Mouse (Mus musculus) mature B cell (primary cell): ENCODE results near the gene Tbx21.

Experiments used
- in situ Hi-C: fragments of 300-500 bp; cut with MboI; formaldehyde crosslinking; loops from 2 replicates; pipeline ENCODE4 v1.14.3; 2019

Tbx21 gene

DNA sequence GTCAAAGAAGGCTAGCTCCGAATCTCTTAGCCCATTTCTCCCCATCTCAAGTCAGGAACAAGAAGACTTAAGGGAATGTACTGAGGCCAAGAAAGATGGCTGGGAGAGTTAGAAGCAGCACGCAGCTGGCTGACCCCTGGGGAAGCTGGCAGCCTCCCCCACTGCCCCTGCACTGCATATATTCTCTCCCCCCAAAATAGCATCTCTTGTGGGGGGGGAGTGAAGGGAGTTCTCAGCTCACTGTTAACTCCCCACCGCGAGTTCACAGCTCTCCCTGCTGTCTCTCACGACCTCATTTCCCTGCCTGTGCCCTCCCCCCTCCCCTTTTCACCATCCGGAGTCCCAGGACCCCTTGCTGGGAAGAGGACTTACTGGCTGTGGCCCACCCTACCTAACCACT is 17.1 kb upstream of the Tbx21 start:
- in situ Hi-C loops = no loop called here

GRCm38 (mm10) chr11:97131683-97132082 is 16.6 kb upstream of the Tbx21 start:
- in situ Hi-C loops = no loop called here

DNA sequence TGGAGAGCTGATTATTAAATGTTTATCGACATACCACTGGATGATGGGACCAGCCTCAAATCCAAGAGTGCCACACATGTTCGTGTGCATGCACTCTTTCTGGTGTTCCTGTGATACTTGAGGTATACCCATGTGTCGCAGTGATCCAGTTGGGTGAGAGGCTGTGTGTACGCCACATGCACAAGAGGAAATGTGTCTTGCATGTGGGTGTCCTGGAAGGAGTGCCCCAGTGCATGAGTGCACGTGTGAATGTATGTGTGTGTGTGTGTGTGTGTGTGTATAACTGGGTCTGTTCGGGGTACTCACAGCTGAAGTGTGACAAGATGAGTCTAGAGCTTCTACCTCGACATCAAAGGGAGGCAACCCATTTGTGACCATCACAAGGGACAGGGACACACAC is 15.2 kb upstream of the Tbx21 start:
- in situ Hi-C loops = no loop called here

DNA sequence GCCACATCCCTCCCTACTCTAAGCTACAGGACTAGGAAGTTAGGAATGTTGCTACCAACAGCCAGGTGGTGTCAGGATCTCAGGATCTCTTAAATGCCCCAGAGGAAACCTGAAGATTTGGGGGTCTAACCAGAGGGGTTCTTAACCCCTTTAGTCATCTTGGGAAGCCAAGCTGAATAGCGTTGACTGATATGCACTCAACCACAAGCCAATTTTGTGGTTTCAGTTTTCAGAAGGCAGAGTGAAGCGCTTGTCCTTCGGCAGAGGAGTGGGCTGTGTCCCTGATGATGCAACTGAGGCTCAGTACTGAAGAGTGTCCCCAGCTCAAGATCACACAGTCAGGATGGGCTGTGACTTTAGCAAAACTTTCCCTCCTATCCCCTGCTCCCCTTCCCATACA is 13.8 kb upstream of the Tbx21 start:
- in situ Hi-C loops = no loop called here

DNA sequence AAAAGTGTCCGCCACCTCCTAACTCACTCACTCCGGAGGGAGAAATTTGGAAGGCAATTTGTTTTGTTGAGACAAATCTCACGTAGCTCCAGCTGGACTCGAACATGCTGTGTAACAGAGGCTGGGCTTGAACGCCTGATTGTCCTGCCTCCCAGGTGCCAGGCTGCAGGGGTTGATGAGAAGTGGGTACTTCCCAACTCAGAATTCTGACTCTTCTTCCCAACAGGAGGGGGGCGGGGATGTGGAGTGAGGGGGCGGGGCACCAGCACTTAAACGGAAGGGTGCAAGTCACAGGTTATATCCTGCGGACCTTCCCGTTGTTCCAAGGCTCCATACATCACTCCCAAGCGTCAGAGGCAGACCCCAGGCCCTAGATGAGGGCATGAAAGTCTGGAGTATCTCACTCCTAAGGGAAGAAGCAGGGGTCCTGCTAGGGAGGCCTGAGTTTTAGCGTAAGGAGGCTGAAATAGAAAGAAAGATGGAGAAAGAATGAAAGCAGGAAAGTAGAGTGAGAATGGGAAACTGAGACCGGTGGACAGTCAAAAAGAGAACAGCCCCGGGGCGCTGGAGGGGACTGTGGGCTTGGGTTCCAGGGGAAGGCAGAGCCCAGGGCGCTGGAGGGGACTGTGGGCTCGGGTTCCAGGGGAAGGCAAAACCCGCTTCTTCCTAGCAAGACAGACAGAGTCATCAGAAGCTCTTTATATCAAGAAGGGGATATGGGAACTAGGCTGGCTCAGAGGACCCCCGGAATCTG is 12.5 kb upstream of the Tbx21 start:
- in situ Hi-C loops = no loop called here

DNA sequence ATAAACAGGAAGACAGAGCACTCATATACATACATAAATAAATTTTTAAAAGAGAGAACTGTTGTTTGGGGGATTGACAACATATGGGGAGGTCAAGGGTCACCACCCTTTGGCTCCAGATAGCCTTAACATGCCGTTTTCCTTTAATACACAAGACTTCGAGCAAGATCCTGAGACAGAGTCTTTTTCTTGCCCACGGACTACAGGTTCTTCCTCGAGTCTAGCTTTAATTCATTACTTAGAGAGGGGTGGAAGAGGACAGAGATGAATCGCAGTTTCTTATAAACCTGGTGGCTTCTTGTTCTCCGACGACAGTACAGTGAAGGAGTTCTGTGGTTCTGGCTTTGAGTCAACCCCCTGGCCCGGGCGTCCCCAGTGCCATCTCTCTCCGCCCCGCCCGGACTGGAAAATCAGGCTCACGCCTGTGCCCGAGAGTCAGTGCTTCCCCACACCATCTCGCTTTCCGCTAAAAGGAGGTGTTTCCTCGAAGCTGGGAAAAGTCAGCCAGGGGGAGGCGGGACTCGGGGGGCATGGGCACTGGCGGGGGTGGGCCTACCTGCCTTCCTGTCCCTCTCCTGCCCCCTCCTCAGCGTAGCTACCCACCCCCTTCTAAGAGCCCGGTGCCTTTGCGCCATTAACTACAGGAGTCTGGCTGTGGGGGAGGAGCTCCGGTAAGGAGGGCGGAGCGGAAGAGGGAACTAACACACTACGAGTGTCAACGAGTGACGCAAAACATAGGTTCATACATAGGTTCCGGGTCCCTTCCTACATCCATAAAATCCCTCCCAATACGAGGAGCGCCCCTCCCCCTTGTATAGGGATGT is 11.7 kb upstream of the Tbx21 start:
- in situ Hi-C loops = no loop called here

DNA sequence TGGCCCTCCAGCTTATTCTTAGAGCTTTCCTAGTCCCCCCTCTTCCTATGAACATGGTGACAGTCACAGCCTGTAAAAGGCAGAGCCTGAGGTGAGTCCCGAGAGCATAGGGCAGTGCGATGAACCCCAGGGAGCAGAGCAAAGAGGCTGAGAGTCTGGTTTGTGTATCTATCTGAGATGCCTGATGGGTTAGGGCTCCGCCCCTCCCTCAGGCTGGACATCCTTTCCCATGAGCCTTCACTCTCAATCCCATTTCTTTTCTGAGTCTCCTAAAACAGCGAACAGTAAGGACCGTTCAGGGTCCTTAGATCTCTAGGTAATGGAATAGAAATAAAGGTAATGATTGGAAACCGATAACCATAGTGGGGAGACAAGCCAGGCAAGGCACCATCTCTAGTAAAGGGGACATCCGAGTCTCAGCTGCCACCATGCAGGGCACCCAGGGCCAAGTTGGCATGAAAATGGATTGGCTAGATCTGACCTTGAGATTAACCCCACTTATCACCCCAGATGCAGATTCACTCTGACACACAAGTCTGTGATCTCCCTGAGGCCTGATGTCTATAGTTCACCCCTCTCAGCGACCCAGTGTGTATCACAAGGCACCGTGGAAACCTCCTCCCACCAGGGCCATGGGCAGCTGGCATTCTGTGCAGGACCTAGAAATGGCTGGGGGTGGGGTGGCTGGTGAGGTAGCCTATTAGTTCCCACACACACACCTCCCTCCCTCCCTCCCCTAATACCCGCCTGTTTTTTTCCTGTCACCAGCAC is 9.3 kb upstream of the Tbx21 start:
- in situ Hi-C loops = no loop called here

DNA sequence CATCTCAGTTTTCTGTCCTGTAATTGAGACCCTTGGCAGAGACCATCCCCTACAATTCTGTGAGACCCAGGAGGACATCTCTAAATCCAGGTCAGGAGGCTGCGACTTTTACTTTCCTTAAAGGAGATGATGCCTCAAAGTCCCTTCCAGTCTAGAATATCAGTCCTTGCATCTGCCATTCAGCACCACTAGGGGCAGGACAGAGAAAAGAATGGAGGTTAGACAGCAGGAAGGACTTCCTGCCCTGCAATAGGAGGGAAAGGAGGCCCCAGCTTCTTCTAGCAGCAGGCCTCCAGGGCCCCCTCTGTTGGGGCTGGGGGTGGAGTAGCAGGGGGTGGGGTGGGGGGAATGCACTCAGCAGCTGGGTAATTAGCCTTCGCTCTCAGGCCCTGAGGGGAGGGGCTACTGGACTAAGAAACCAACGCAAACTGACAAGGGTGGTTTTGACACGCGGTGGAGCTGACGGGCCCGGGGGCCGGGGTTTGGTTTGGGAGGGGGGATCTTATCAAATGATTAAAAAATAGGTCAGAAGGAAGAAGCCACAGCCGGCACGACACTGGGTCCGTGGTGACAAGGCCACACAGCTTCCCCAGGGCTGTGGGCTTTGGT is 8.3 kb upstream of the Tbx21 start:
- in situ Hi-C loops = no loop called here

GRCm38 (mm10) chr11:97120641-97121040 is 5.5 kb upstream of the Tbx21 start:
- in situ Hi-C loops = no loop called here

DNA sequence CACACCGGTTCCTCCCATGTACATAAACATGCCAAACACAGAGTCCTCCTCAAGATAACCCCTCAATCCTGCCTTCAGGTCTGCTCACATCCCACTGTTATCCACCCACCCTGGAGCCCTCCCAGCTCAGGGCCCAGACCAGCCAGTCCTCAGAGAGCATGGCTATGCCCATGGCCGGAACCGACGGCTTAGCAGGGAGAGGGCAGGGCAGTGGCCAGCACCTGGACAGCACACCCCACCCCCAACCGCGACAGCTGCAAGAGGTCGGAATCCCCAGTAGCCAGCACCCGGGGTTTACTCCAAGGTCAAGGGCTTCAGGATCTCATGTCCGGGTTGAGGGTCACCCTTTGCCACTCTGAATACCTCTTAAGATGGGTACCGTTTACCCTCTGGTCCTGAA is 5.1 kb upstream of the Tbx21 start:
- in situ Hi-C loops = no loop called here

DNA sequence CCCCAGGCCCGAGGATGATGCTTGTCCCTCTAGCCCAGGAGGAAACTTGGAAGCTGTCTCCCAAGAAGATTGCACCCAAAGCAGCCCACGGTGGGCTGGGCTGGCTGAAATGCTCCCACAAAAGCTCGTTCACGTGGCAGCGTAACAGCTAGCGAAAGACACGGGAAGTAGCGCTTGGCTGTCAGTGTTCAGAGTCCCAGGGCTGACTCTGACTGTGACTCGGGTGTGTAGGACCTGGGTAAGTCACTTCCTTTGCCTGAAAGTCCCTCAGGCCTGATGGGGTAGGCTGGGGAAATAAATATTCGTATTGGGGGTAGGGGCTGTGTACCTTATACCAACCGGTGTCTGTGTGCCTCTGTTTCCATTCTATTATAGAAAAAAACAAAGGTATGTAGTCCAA is 666 bp upstream of the Tbx21 start:
- in situ Hi-C loops = no loop called here

GRCm38 (mm10) chr11:97112519-97113125 is 2.5 kb downstream of the Tbx21 start:
- in situ Hi-C loops = loop anchor here (5.0 kb wide), 1 partner anchor 35 kb away; no protein-coding TSS in a partner anchor

GRCm38 (mm10) chr11:97108976-97109375 is 6.2 kb downstream of the Tbx21 start:
- in situ Hi-C loops = no loop called here

DNA sequence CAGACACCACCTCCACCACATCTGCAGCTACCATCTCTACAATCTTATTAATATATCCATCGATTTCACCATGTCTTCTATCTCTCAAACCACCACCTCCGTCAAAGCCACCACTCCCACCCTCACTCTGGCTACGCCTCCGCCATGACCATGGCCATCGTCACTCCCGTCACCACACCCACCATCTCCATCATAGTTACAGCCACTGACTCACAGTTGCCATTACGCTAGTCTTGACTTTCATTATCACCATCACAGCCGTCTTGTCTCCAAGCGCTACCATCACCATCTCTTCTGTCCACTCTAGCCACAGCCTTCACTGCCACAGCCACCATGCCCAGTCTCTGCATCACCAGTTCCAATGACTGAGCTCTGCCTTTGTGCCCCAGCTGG is 11.0 kb downstream of the Tbx21 start:
- in situ Hi-C loops = no loop called here

GRCm38 (mm10) chr11:97103163-97104090 is 11.7 kb downstream of the Tbx21 start:
- in situ Hi-C loops = no loop called here

DNA sequence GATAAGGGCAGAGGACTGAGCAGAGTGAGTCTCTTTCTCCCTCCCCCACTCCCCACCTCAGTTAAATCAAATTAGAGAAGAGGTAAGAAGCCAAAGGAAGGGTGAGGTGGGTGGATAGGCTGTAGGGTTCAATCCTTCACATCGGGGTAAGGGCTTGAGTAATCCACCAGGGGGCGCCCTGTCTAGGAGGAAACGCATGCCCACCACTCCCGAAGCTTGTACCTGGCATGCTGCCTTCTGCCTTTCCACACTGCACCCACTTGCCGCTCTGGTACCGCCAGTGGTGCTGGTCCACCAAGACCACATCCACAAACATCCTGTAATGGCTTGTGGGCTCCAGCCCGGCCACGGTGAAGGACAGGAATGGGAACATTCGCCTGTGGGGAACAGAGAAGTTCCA is 13.4 kb downstream of the Tbx21 start:
- in situ Hi-C loops = no loop called here

DNA sequence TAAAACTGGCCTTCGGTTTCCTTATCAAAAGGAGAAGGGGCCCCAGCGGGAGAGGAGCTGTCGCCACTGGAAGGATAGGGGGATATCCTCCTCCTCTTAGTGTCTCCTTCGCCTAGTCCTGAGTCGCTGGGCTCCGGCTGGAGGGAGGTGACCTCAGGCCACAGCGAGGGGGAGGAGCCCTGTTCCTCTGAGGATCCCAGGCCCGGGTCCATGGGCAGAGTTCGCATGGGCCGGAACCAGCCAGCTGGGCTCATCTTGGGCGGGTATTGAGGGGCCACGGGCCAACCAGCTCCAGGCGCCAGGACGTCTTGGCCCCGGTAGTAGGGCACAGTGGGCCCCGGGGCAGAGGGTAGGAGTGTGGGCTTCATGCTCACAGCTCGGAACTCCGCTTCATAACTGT is 16.3 kb downstream of the Tbx21 start:
- in situ Hi-C loops = no loop called here

GRCm38 (mm10) chr11:97094600-97094999 is 20.5 kb downstream of the Tbx21 start:
- in situ Hi-C loops = no loop called here

- in situ Hi-C loops = no loop called here
Measured at GRCm38 (mm10) chr11:97086365-97086764, 28.8 kb downstream of the Tbx21 start.

GRCm38 (mm10) chr11:97084821-97085505 is 30.2 kb downstream of the Tbx21 start:
- in situ Hi-C loops = no loop called here
